Mouse (Mus musculus): ENCODE results near the gene Chd1l. TPM values are rescaled to one million over a fixed set of nuclear protein-coding genes. Genes with fewer than 3 reads are reported as not detected.

Chd1l gene
- polyA plus RNA-seq (2015; fragmentation: Nextera tagmentation; extraction: Ambion mirVana) = 8.9 and 9.7 TPM in 2 replicates

- peak; percentile 95 for DNase-seq (ENCODE audit: low spot score)
- peak within 1 kb of the TSS; percentile 95 for H3K27ac ChIP-seq (replicated peaks)
- H3K36me3 ChIP-seq (ENCODE audit: control insufficient read depth, insufficient read depth, low read length) = no peaks in the 10 kb centered on the region
- no peaks in the 10 kb centered on the region for H3K9me3 ChIP-seq (ENCODE audit: control insufficient read depth, low read length)
- peak within 1 kb of the TSS; percentile 86 for H3K4me2 ChIP-seq (replicated peaks; ENCODE audit: low read depth)
- peak; percentile 94 for ATAC-seq (ENCODE audit: low FRiP score, low TSS enrichment)
- H3K9ac ChIP-seq (ENCODE audit: low read length) = peak within 1 kb of the TSS; percentile 90
- H3K4me3 ChIP-seq (ENCODE audit: low read depth, low read length) = peak within 1 kb of the TSS; percentile 82
- TF ChIP-seq EP300 (optimal IDR thresholded peaks at IDR 0.05) (no peak), CTCF (IDR thresholded peaks at IDR 0.05; ENCODE audit: low read depth) (peak; percentile 95)
- under 1% methylated on average over 39 of the region's 56 CpGs for WGBS
- no peaks in the 10 kb centered on the region for H3K4me1 ChIP-seq (replicated peaks; ENCODE audit: control insufficient read depth, insufficient read depth)
- no peaks in the 10 kb centered on the region for H3K27me3 ChIP-seq (ENCODE audit: control insufficient read depth, insufficient read depth, low read length)
Observed at GRCm38 (mm10) chr3:97609845-97610410, at the start of gene Chd1l. TSS of gene Chd1l (minus strand) at chr3:97610203.

GRCm38 (mm10) chr3:97659746-97660145 is 49.7 kb upstream of the Chd1l start:
- DNase-seq (ENCODE audit: low spot score) (peak; percentile 23), ATAC-seq (ENCODE audit: low FRiP score, low TSS enrichment) (peak; percentile 20; the same call in 1 of the 2 replicates)
- H3K27ac ChIP-seq (replicated peaks) = 0 out of 2 replicates have a peak overlapping the region, but pooled peaks have one; percentile 20
- WGBS = 81% methylated on average over 7 of the region's 7 CpGs
- no peaks in the 10 kb centered on the region for H3K9me3 ChIP-seq (ENCODE audit: control insufficient read depth, low read length)
- peaks cover 2% of the 10 kb centered on the region; the same call in 1 of the 2 replicates for H3K36me3 ChIP-seq (ENCODE audit: control insufficient read depth, insufficient read depth, low read length)
- H3K27me3 ChIP-seq (ENCODE audit: control insufficient read depth, insufficient read depth, low read length) = no peaks in the 10 kb centered on the region
- peak overlapping the region; percentile 89 for H3K4me3 ChIP-seq (ENCODE audit: low read depth, low read length)
- H3K9ac ChIP-seq (ENCODE audit: low read length) = no peak overlapping the region
- 0 out of 2 replicates have a peak, but pooled peaks cover 2% of the 10 kb centered on the region for H3K4me1 ChIP-seq (replicated peaks; ENCODE audit: control insufficient read depth, insufficient read depth)
- TF ChIP-seq CTCF (IDR thresholded peaks at IDR 0.05; ENCODE audit: low read depth) (no peak), EP300 (optimal IDR thresholded peaks at IDR 0.05) (no peak)
- peak overlapping the region; percentile 82 for H3K4me2 ChIP-seq (replicated peaks; ENCODE audit: low read depth)

- TF ChIP-seq EP300 (optimal IDR thresholded peaks at IDR 0.05) = no peak
- peak overlapping the region; percentile 74 for H3K9ac ChIP-seq (ENCODE audit: low read length)
- no peaks in the 10 kb centered on the region for H3K27me3 ChIP-seq (ENCODE audit: control insufficient read depth, insufficient read depth, low read length)
- peak; percentile 21 for DNase-seq (ENCODE audit: low spot score)
- peak overlapping the region; percentile 61 for H3K27ac ChIP-seq (replicated peaks)
- 0 out of 2 replicates have a peak, but pooled peaks cover 2% of the 10 kb centered on the region for H3K4me1 ChIP-seq (replicated peaks; ENCODE audit: control insufficient read depth, insufficient read depth)
- H3K36me3 ChIP-seq (ENCODE audit: control insufficient read depth, insufficient read depth, low read length) = peaks cover 2% of the 10 kb centered on the region; the same call in 1 of the 2 replicates
- ATAC-seq (ENCODE audit: low FRiP score, low TSS enrichment) = peak; percentile 56
- under 1% methylated on average over 44 of the region's 50 CpGs for WGBS
- peak overlapping the region; percentile 82 for H3K4me2 ChIP-seq (replicated peaks; ENCODE audit: low read depth)
- H3K9me3 ChIP-seq (ENCODE audit: control insufficient read depth, low read length) = no peaks in the 10 kb centered on the region
- peak overlapping the region; percentile 89 for H3K4me3 ChIP-seq (ENCODE audit: low read depth, low read length)
Observed at GRCm38 (mm10) chr3:97658426-97659193, 48.6 kb upstream of the Chd1l start.

- H3K27me3 ChIP-seq (ENCODE audit: control insufficient read depth, insufficient read depth, low read length) = no peaks in the 10 kb centered on the region
- ATAC-seq (ENCODE audit: low FRiP score, low TSS enrichment) (peak; percentile 96), DNase-seq (ENCODE audit: low spot score) (peak; percentile 100)
- peak within 1 kb of the TSS; percentile 82 for H3K4me2 ChIP-seq (replicated peaks; ENCODE audit: low read depth)
- 1% methylated on average over 51 of the region's 51 CpGs for WGBS
- 0 out of 2 replicates have a peak, but pooled peaks cover 2% of the 10 kb centered on the region for H3K4me1 ChIP-seq (replicated peaks; ENCODE audit: control insufficient read depth, insufficient read depth)
- H3K9me3 ChIP-seq (ENCODE audit: control insufficient read depth, low read length) = no peaks in the 10 kb centered on the region
- H3K36me3 ChIP-seq (ENCODE audit: control insufficient read depth, insufficient read depth, low read length) = no peaks in the 10 kb centered on the region
- peak within 1 kb of the TSS; percentile 89 for H3K4me3 ChIP-seq (ENCODE audit: low read depth, low read length)
- H3K9ac ChIP-seq (ENCODE audit: low read length) = peak within 1 kb of the TSS; percentile 74
- H3K27ac ChIP-seq (replicated peaks) = peak within 1 kb of the TSS; percentile 61
- TF ChIP-seq EP300 (optimal IDR thresholded peaks at IDR 0.05) (no peak), CTCF (IDR thresholded peaks at IDR 0.05; ENCODE audit: low read depth) (no peak)
Observed at GRCm38 (mm10) chr3:97657655-97658411, 47.8 kb upstream of the Chd1l start, which contains the start of gene Prkab2. TSS of gene Prkab2 (plus strand) at chr3:97658193.

- DNase-seq (ENCODE audit: low spot score) (peak; percentile 46), ATAC-seq (ENCODE audit: low FRiP score, low TSS enrichment) (no peak)
- H3K36me3 ChIP-seq (ENCODE audit: control insufficient read depth, insufficient read depth, low read length) = no peaks in the 10 kb centered on the region
- H3K4me2 ChIP-seq (replicated peaks; ENCODE audit: low read depth) = no peak overlapping the region
- WGBS = 85% methylated on average over 8 of the region's 8 CpGs
- H3K27me3 ChIP-seq (ENCODE audit: control insufficient read depth, insufficient read depth, low read length) = no peaks in the 10 kb centered on the region
- H3K27ac ChIP-seq (replicated peaks) = no peak overlapping the region
- H3K9me3 ChIP-seq (ENCODE audit: control insufficient read depth, low read length) = no peaks in the 10 kb centered on the region
- H3K9ac ChIP-seq (ENCODE audit: low read length) = no peak overlapping the region
- no peak overlapping the region for H3K4me3 ChIP-seq (ENCODE audit: low read depth, low read length)
- 0 out of 2 replicates have a peak, but pooled peaks cover 2% of the 10 kb centered on the region for H3K4me1 ChIP-seq (replicated peaks; ENCODE audit: control insufficient read depth, insufficient read depth)
- peak; percentile 69 for TF ChIP-seq CTCF (IDR thresholded peaks at IDR 0.05; ENCODE audit: low read depth)
- no peak for TF ChIP-seq EP300 (optimal IDR thresholded peaks at IDR 0.05)
Observed at GRCm38 (mm10) chr3:97654901-97655300, 44.9 kb upstream of the Chd1l start.
